Mouse (Mus musculus) embryonic facial prominence, embryonic 11.5 days (tissue): ENCODE measurements around the gene Gm609. TPM values are rescaled to one million over a fixed set of nuclear protein-coding genes. Genes with fewer than 3 reads are reported as not detected.

Source experiments
- ATAC-seq: fragments of 200-750 bp; cut with Nextera tagmentation; replicated peaks from 2 replicates; pipeline ENCODE4 v1.8.0; 2017; ENCODE audit warnings: low read depth; ENCODE audit not compliant: insufficient number of reproducible peaks, low FRiP score, low TSS enrichment
- DNase-seq: peaks from one replicate; pipeline ENCODE4 v3.0.0-alpha.2; 2015; ENCODE audit warnings: low spot score
- H3K27ac ChIP-seq: fragments of 300-500 bp; sonication (generic); replicated peaks from 2 replicates; pipeline ENCODE4 v1.5.1; 2014; ENCODE audit warnings: mild to moderate bottlenecking, low read depth, low read length, control low read depth
- H3K27me3 ChIP-seq: fragments of 300-500 bp; sonication (generic); 2 replicates; pipeline ENCODE4 v1.6.1; 2014; ENCODE audit warnings: mild to moderate bottlenecking, low read length, moderate library complexity, mixed read lengths; ENCODE audit not compliant: control insufficient read depth, insufficient read depth
- H3K36me3 ChIP-seq: fragments of 300-500 bp; sonication (generic); replicated peaks from 2 replicates; pipeline ENCODE4 v1.6.1; 2014; ENCODE audit warnings: low read depth, mild to moderate bottlenecking, low read length, moderate library complexity, mixed read lengths; ENCODE audit not compliant: control insufficient read depth, insufficient read depth
- H3K4me1 ChIP-seq: fragments of 300-500 bp; sonication (generic); 2 replicates; pipeline ENCODE4 v1.6.1; 2014; ENCODE audit warnings: low read length, mixed read lengths; ENCODE audit not compliant: control insufficient read depth, insufficient read depth
- H3K4me2 ChIP-seq: fragments of 300-500 bp; sonication (generic); 2 replicates; pipeline ENCODE4 v1.6.1; 2014; ENCODE audit warnings: low read depth, mild to moderate bottlenecking, control low read depth, low read length, moderate library complexity
- H3K4me3 ChIP-seq: fragments of 300-500 bp; sonication (generic); 2 replicates; pipeline ENCODE4 v1.5.1; 2014; ENCODE audit warnings: low read depth, low read length, control low read depth
- H3K9ac ChIP-seq: fragments of 300-500 bp; sonication (generic); replicated peaks from 2 replicates; pipeline ENCODE4 v1.6.1; 2014; ENCODE audit warnings: mild to moderate bottlenecking, control low read depth, low read length
- H3K9me3 ChIP-seq: fragments of 300-500 bp; sonication (generic); replicated peaks from 2 replicates; pipeline ENCODE4 v1.6.1; 2016; ENCODE audit warnings: mild to moderate bottlenecking, low read length, inconsistent platforms, mixed read lengths; ENCODE audit not compliant: control insufficient read depth
- WGBS: fragments of 180-500 bp; shearing (Covaris S2); extraction: QIAGEN DNeasy Blood & Tissue Kit; methylation state at CpG from one replicate; pipeline ENCODE4 v1.1.7; 2014; 5-methylcytosine and 5-hydroxymethylcytosine counted together
- polyA plus RNA-seq: library from polyadenylated mRNA; unstranded; fragments of >200 nt; fragmentation: Nextera tagmentation; extraction: Ambion mirVana; gene quantifications from 2 replicates; pipeline ENCODE4 v1.2.1, GENCODE M21; 2014

Gene Gm609
- polyA plus RNA-seq, 1 experiment from 2014 or later = not detected

DNA sequence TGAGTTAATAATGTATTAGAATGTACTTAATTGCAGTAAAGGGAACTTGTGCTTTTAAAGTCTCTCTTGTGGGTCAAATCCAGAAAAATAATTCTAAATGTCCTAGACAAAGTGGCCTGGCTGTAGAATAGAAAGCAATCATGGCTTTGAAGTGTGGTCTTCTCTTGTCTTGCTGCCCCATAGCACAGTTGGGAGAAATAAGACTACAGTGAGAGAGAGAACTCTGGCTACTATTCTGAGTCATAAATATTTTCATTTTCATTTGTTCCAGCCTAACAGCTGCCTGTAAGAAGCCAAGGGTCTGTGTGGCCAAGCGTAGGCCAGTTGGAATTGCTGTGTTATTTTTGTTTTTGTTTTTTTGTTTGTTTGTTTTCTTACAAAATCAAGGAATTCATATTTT, 128.1 kb downstream of the Gm609 start:
- Histone ChIP-seq H3K4me2 (no peak overlapping the region), H3K4me3 (no peak overlapping the region), H3K9ac (no peak overlapping the region), H3K4me1 (no peaks in the 10 kb centered on the region), H3K36me3 (no peaks in the 10 kb centered on the region), H3K27me3 (no peaks in the 10 kb centered on the region), H3K27ac (no peak overlapping the region), H3K9me3 (no peaks in the 10 kb centered on the region)
- WGBS = 88% methylated on average over 1 of the region's 1 CpGs
- ATAC-seq (no peak), DNase-seq (no peak)

DNA sequence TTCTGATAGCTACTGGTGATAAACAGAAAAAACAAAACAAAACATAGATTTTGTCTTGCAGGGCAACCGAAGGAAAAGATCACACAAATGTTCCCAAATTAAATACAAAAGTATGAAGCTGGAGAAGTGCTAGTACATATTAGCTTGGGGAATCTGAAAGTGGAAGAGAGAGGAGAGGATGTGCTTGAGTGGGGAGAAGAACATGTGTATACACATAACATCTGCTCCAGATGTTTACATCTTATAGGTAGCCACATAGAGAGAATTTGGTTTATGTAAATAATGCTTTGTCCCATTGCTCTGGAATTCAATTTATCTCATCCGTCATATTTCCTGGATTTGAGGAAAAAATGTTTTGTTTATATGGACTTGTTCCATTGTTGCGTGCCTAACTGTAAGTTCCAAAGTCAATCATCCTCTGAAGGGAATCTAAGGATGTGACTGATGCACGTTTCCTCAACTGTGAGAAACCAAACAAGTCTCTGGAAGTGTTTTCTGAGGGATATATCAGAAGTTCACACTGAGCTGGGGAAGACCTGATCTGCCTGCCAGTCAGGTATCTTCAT, 129.2 kb downstream of the Gm609 start:
- H3K4me3 ChIP-seq = no peak overlapping the region
- no peak overlapping the region for H3K27ac ChIP-seq
- DNase-seq = no peak
- no peaks in the 10 kb centered on the region for H3K9me3 ChIP-seq
- ATAC-seq = no peak
- 79% methylated on average over 4 of the region's 4 CpGs for whole genome bisulfite sequencing
- no peak overlapping the region for H3K9ac ChIP-seq
- H3K27me3 ChIP-seq = no peaks in the 10 kb centered on the region
- H3K36me3 ChIP-seq = no peaks in the 10 kb centered on the region
- no peak overlapping the region for H3K4me2 ChIP-seq
- no peaks in the 10 kb centered on the region for H3K4me1 ChIP-seq

Other genes starting within 250 kb of the Gm609 start
- 22.3 and 24.0 TPM in 2 replicates for gene Cd200, start 83.9 kb downstream of the Gm609 start, polyA plus RNA-seq
- gene Gm17783, start 39.1 kb upstream of the Gm609 start, polyA plus RNA-seq = not detected in 2 replicates
- not detected in 2 replicates for gene Slc9c1, start 42.3 kb upstream of the Gm609 start, polyA plus RNA-seq
- 0.15 and 0.32 TPM in 2 replicates for gene Gcsam, start 117.4 kb upstream of the Gm609 start, polyA plus RNA-seq
- 0.15 and 0.18 TPM in 2 replicates for gene BC016579, start 161.1 kb upstream of the Gm609 start, polyA plus RNA-seq
- gene Tmprss7, start 200.7 kb upstream of the Gm609 start, polyA plus RNA-seq = 0.21 and 0.28 TPM in 2 replicates
- gene Tagln3, start 231.6 kb upstream of the Gm609 start, polyA plus RNA-seq = 94.9 and 116 TPM in 2 replicates
- 36.9 and 40.6 TPM in 2 replicates for gene Abhd10, start 250.0 kb upstream of the Gm609 start, polyA plus RNA-seq